Mouse (Mus musculus): ENCODE data around the gene Pde4dip.
A peak's percentile ranks its signal among the peaks of the same experiment; 100 is the strongest.

Gene Pde4dip

GRCm38 (mm10) chr3:97888168-97888901 lies at the start of gene Pde4dip:
TSS of gene Pde4dip (minus strand) at chr3:97888707.
- DNase-seq (ENCODE audit: low spot score): peak; percentile 12

DNA sequence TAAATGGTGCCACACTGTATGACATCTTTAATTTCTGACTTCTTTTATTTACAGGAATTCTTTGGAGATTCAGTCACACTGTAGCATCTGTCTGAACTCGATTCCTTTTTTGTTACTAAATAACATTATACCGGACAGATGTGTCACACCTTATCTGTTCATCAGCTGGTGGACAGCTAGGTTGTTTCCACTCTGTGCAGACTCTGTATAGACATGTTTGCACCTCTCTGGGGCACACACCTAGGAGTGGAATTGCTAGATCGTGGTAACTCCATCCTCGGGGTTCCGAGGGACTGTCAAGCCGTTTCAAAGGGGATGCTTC lies 49.4 kb upstream of the Pde4dip start:
- no peak for DNase-seq (ENCODE audit: low spot score)

GRCm38 (mm10) chr3:97937068-97937944 lies 48.8 kb upstream of the Pde4dip start:
- no peak for DNase-seq (ENCODE audit: low spot score)

DNA sequence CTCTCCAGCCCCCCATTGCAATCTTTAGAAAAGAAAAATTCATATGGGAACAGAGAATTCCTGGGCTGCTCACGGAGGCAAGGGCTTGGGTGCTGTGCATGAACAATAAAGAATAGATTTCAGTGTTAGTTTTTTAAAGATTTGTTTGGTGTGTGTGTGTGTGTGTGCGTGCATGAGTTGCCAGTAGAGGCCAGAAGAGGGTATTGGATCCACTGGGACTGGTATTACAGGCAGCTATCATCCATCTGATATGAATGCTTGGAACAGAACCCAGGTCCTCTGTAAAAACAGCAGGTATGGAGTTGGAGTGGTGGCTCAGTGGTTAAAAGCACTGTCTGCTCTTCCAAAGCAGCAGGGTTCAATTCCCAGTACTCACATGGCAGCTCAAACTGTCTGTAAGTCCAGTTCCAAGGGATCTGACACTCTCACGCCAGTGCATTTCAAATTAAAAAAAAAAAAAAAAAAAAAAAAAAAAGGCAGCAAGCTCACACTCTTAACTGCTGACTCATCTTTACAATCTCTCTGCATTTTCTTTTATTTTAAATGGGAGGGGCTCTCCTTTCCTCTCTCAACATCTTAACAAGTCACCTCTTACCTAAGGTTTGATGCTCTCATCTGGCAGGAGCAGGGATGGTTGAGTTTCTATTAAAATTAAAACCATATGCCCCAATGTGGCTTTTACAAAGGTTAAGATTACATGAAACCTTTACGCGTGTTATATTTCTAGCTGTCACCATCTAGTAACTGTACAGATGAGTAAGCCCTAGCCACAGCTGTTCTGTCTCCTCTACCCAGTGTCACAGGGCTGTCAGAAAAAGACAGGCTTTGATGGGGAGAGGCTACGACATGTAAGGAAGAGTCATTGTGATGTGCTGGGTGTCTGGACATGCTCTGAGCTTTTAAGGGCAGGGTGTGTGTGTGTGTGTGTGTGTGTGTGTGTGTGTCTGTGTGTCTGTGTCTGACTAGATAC lies 46.1 kb upstream of the Pde4dip start:
- no peak for DNase-seq (ENCODE audit: low spot score)

GRCm38 (mm10) chr3:97933811-97934210 lies 45.3 kb upstream of the Pde4dip start:
- DNase-seq (ENCODE audit: low spot score): no peak

DNA sequence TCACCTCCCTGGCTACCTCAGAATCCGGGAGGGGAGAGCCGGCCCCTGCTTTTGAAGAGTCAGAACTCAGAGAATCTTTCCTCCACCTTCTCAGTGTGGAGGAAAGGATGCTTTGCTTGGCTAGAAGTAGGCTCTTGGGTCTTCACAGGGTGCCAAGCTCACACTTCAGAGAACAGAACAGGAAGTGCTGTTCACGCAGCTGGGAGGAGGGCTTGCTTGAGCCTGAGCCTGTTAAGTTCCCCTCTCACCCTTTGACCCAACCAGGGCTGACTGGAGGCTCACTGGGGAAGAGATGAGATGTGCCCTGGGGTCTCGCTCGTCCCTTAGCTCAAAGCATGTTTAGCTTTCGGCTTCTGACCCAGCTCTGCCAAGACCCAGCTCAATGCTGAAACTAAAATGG lies 44.7 kb upstream of the Pde4dip start:
- DNase-seq (ENCODE audit: low spot score): no peak

DNA sequence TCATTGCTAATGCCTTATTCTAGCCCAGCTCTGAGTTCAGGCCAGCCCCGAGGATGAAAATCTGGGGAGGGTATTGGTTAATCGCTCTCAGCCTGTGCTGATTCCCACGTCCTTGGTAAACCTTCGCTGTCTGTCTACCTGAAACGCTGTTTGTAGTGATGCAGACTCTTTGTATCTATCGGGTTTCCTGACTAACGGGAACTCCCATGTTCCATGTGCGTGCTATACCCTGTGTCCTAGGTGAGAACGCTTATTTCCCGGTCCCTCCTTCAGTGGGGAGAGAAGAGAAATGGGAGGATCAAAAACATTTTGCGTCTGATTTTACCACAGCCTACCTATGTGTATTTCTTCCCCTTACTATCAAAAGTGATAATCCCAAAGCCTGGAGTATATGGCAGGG lies 44.3 kb upstream of the Pde4dip start:
- DNase-seq (ENCODE audit: low spot score): no peak

GRCm38 (mm10) chr3:97932131-97932530 lies 43.6 kb upstream of the Pde4dip start:
- no peak for DNase-seq (ENCODE audit: low spot score)

- no peak for DNase-seq (ENCODE audit: low spot score)
Observed at GRCm38 (mm10) chr3:97931310-97931885, 42.9 kb upstream of the Pde4dip start.

DNA sequence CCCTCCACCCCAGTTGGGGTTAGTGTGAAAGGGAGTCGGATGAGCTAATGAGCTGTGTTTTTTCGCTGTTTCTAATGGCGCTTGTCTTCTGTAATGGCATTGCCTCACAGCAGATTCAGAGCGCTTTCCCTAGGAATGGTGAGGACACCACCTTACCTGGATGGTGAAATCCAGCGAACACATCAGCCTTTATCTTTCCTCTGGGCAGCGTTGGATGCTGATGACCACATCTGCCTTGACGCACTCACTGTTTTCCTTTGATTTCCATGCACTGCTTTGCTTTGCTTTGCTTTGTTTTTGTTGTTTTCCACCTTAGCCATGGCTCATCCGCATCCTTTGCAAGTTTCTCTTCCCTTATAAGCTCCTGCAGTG lies 42.3 kb upstream of the Pde4dip start:
- no peak for DNase-seq (ENCODE audit: low spot score)

- DNase-seq (ENCODE audit: low spot score): no peak
Observed at GRCm38 (mm10) chr3:97930141-97930786, 41.8 kb upstream of the Pde4dip start.

GRCm38 (mm10) chr3:97928968-97929858 lies 40.7 kb upstream of the Pde4dip start:
- peak; percentile 70 for DNase-seq (ENCODE audit: low spot score)

DNA sequence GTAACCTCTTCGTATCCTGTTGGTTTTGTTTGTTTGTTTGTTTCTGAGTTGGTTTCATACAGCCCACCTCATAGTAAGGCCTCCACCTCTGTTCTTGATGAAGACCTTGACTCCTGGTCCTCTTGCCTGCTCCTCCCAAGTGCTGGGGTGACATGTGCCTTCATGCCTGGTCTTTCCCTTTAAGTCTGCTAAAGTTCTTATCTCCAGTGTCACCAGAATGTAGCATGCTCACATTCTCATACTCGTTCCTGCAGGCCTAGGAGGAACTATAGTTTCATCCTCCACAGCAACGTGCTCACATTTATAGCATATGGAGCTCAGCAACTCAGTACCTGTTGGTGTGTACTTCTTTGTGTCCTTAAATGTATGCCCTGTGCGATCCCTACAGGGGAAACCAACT lies 38.8 kb upstream of the Pde4dip start:
- DNase-seq (ENCODE audit: low spot score): no peak

GRCm38 (mm10) chr3:97925246-97925645 lies 36.7 kb upstream of the Pde4dip start:
- no peak for DNase-seq (ENCODE audit: low spot score)

DNA sequence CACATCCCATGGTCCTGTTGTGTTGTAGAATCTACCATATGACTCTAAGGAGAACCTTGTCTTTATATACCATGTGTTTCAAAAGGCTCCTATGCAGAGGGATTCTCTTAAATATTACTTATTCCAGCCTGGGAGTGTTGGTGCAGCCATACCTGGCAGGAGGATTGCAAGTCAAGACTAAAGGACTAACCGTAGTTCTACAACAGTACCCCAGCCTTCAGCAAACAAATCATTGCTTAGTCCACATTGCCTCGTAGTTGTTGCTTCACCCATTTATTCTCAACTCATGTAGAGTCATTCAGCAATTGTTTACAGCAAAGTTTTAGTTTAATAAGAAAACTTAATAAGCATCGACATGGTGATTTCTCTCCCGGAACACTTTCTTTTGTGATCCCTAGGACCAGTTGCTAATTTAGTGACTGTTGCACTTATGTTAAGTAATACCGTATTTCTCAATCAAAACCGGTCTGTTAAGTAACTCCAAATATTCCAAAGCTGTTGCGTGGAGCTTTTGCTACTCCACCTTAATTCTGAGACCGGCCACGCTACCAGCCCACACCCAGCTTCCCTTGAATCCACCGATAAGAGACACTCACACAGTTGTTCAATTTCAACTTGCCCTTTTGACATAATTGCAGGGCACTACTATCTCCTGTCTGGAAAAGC lies 30.5 kb upstream of the Pde4dip start:
- no peak for DNase-seq (ENCODE audit: low spot score)

DNA sequence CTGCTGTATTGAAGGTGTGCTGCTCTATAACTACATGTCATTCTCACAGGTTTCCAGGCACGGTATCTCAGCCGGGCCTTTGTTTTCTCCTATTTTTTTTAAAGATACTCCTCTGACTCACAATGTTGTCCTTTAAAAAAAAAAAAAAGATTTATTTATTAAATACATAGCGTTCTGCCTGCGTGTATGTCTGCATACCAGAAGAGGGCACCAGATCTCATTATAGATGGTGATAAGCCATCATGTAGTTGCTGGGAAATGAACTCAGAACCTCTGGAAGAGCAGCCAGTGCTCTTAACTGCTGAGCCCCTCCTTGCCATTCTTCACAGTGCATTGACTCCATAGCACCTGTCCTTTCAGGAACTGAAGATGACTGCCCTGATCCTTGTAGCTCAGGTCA lies 26.6 kb upstream of the Pde4dip start:
- DNase-seq (ENCODE audit: low spot score): no peak

DNA sequence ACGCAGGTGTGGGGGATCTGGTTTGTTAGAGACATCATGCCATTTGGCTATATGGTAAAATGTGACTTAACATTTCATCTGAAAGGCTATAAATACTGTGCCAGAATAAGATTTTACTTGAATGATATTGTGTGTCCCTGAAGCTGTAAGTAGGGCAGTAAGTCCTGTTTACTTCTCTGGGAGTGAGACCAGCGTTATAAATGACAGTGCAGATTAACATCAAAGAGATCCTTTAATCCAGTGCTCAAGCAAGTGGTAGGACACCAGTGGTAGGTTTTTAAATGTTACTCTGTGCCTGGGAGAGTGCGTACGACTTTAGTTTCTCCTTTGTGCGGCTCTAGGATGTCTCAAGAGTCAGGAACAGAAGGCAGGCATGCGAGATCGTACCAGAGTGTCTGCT lies 22.6 kb upstream of the Pde4dip start:
- DNase-seq (ENCODE audit: low spot score): no peak

GRCm38 (mm10) chr3:97909737-97910136 lies 21.2 kb upstream of the Pde4dip start:
- DNase-seq (ENCODE audit: low spot score): no peak

DNA sequence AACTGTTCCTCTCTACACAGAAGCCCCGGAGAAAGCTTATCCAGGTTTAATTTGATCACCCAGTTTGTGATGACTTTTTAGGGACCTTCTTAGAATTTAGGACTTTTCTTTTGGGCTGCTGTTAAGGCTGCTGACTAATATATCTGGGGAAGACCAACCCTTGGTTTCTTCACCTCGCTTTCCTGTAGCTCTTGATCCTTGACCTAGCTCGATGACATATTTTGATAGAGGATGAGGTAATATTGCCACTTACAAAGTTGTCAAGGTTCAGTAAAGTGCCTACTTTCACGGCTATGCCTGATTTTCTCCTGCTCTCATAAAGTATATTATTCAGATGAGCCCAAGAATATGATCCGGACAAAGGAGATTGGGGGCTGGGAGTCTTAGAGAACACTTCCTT lies 13.1 kb upstream of the Pde4dip start:
- DNase-seq (ENCODE audit: low spot score): no peak

Measured in layer of hippocampus, adult 9-10 months (tissue).